Mouse (Mus musculus) cerebellum, adult 2 months (tissue): ENCODE measurements around the gene Ndufaf7.

ENCODE experiments used
- CTCF ChIP-seq: fragments of 200-500 bp; IDR thresholded peaks from 2 replicates; pipeline ENCODE4 v1.5.1; 2011; ENCODE audit warnings: low read depth, mild to moderate bottlenecking, control low read depth, low read length, moderate library complexity, borderline replicate concordance; ENCODE audit not compliant: insufficient read depth
- POLR2A ChIP-seq: fragments of 200-500 bp; IDR thresholded peaks from 2 replicates; pipeline ENCODE4 v1.6.1; 2011; ENCODE audit warnings: low read length, control low read depth, borderline replicate concordance; ENCODE audit not compliant: insufficient read depth

GRCm38 (mm10) chr17:78952070-78952469 lies 15.1 kb downstream of the Ndufaf7 start:
- TF ChIP-seq POLR2A (no peak), CTCF (no peak)
